Mouse (Mus musculus): Measurements from ENCODE around the gene Ttyh2.

DNA sequence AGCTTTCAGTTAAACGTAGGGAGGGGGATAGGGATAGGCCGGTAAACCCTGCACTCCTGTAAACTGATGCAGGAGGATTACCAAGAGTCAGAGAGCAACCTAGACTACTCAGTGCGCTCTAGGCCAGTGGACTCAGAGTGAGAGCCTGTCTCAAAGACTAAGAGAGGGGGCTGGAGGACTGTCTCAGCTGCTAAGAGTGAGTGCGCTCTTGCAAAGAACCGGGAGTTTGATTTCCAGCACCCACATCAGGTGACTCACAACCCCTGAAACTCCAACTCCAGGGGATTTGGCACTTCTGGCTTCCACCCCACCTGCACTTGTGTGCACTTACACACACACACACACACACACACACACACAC, 52.6 kb downstream of the Ttyh2 start:
- TF ChIP-seq CTCF (IDR thresholded peaks at IDR 0.05; ENCODE audit: borderline replicate concordance, insufficient read depth, low read depth, low read length) (no peak), POLR2A (IDR thresholded peaks at IDR 0.05; ENCODE audit: borderline replicate concordance, insufficient read depth, low read length) (no peak)

All from cerebellum, adult 2 months (tissue).